Comparison of ENCODE assay signal across 10 mouse cellular contexts in the genomic region with DNA sequence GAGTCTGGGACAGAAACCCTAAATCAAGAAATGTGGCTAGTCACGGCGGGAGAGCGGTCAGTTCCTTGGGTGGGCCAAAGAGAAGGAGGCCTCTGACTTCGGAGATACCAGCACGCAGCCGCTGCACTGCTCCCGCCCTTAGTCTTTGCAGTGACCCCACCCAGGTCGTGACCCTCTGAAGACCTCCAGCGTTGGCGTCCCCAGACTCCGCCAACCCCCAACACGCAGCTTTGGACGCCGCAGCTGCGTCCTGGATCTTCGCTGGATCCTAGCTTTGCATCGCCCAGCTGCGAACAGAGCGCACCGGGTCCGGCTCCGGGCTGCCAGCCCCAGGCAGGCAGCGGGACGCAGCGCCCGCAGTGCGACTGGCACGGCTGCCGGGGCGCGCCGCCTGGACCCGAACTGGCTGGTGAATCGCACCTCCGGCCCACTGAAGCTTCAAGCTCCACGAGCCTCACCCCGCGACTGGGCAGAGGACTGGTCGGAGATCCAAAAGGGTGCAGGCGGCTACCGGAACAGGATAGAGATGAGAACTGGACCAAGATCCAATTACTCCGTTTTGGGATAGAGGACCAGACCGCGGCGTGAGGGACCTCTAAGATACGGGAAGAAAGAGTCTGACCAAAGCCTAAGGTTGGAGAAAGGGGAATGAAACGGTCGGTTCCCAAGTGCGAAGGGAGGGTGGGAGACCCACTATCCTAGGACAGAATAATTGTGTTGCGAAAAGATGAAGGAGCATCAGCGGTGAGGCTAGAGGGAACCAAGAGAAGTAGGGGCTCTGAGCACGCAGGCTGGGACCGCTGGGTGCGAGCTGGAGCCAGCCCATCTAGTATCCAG. TPM values are rescaled to one million over a fixed set of nuclear protein-coding genes. Genes with fewer than 3 reads are reported as not detected.
DNase-seq lines count a peak whose midpoint lies in the region; ATAC-seq and TF ChIP-seq lines count a peak whose summit lies in the region.
"Had no signal": no experiment of that assay in that cellular context is flagged by ENCODE, and none has a peak within 500 bp of the region (broad histone marks: within the 10 kb centered on the region; RNA-seq: fewer than 3 reads in every experiment).

No protein-coding gene starts in this region.

- no peaks in the 10 kb centered on the region for H3K36me3 ChIP-seq in heart, embryonic 12.5 days
- no peaks in the 10 kb centered on the region for H3K36me3 ChIP-seq in liver, postnatal 0 days (replicated peaks; ENCODE audit: insufficient read depth, low read length)
- H3K36me3 ChIP-seq in stomach, postnatal 0 days (ENCODE audit: control insufficient read depth, insufficient read depth, low read length) = no peaks in the 10 kb centered on the region

- ATAC-seq in heart, embryonic 12.5 days (ENCODE audit: insufficient number of reproducible peaks, low FRiP score) = no peak
- ATAC-seq in granulocyte monocyte progenitor cell, adult 5-6 weeks (replicated peaks; ENCODE audit: poor library complexity, severe bottlenecking) = peak; percentile 6; the same call in 1 of the 2 replicates
- no peak for ATAC-seq in liver, postnatal 0 days
- ATAC-seq in stomach, postnatal 0 days (ENCODE audit: low FRiP score, low TSS enrichment) = no peak

- no peak for TF ChIP-seq CTCF in liver, postnatal 0 days (IDR thresholded peaks at IDR 0.05; ENCODE audit: low read depth)
- TF ChIP-seq CTCF in stomach, postnatal 0 days (IDR thresholded peaks at IDR 0.05; ENCODE audit: low read depth) = no peak

- no peak for TF ChIP-seq EP300 in liver, postnatal 0 days (IDR thresholded peaks at IDR 0.05; ENCODE audit: low read depth)
- no peak for TF ChIP-seq EP300 in stomach, postnatal 0 days (optimal IDR thresholded peaks at IDR 0.05)

- no peak overlapping the region for H3K27ac ChIP-seq in heart, embryonic 12.5 days (ENCODE audit: poor library complexity, severe bottlenecking)
- H3K27ac ChIP-seq in liver, postnatal 0 days (ENCODE audit: low read depth) = no peak overlapping the region
- no peak overlapping the region for H3K27ac ChIP-seq in stomach, postnatal 0 days (replicated peaks)

- H3K9ac ChIP-seq in heart, embryonic 12.5 days = no peak overlapping the region
- no peak overlapping the region for H3K9ac ChIP-seq in liver, postnatal 0 days (replicated peaks)
- no peak overlapping the region for H3K9ac ChIP-seq in stomach, postnatal 0 days (ENCODE audit: low read length)

- no peaks in the 10 kb centered on the region for H3K9me3 ChIP-seq in heart, embryonic 12.5 days (replicated peaks)
- no peaks in the 10 kb centered on the region for H3K9me3 ChIP-seq in liver, postnatal 0 days (ENCODE audit: low read length)
- H3K9me3 ChIP-seq in stomach, postnatal 0 days (ENCODE audit: control insufficient read depth, low read length) = no peaks in the 10 kb centered on the region

- under 1% methylated on average over 54 of the region's 54 CpGs for whole genome bisulfite sequencing in heart, embryonic 12.5 days
- 3% methylated on average over 54 of the region's 54 CpGs for WGBS in liver, postnatal 0 days (ENCODE audit: insufficient replicate concordance)
- under 1% methylated on average over 54 of the region's 54 CpGs for WGBS in stomach, postnatal 0 days

- no peak for DNase-seq in heart, adult 8-10 months (ENCODE audit: low spot score)
- peak; percentile 14 for DNase-seq in urinary bladder, postnatal 14 days (ENCODE audit: low spot score)
- DNase-seq in urinary bladder, postnatal 4 days (ENCODE audit: low spot score in 2 of 2) = no peak
- no peak for DNase-seq in liver, postnatal 0 days
- DNase-seq in stomach, postnatal 0 days (ENCODE audit: low spot score) = no peak
- DNase-seq in frontal cortex, postnatal 25 days (ENCODE audit: low spot score in 2 of 2) = no peak

- peaks cover 75% of the 10 kb centered on the region for H3K27me3 ChIP-seq in heart, embryonic 12.5 days (replicated peaks)
- peaks cover 45% of the 10 kb centered on the region for H3K27me3 ChIP-seq in liver, postnatal 0 days (ENCODE audit: insufficient read depth, low read length)
- peaks cover 4% of the 10 kb centered on the region for H3K27me3 ChIP-seq in stomach, postnatal 0 days (ENCODE audit: control insufficient read depth, insufficient read depth, low read length)

- H3K4me1 ChIP-seq in heart, embryonic 12.5 days (replicated peaks) = peaks cover 13% of the 10 kb centered on the region
- peaks cover 6% of the 10 kb centered on the region for H3K4me1 ChIP-seq in liver, postnatal 0 days (ENCODE audit: insufficient read depth)
- H3K4me1 ChIP-seq in stomach, postnatal 0 days (replicated peaks; ENCODE audit: control insufficient read depth, insufficient read depth) = 0 out of 2 replicates have a peak, but pooled peaks cover 4% of the 10 kb centered on the region

- peak overlapping the region; percentile 93 for H3K4me2 ChIP-seq in heart, embryonic 12.5 days
- H3K4me2 ChIP-seq in liver, postnatal 0 days (ENCODE audit: low read depth, low read length) = peak overlapping the region; percentile 71
- peak overlapping the region; percentile 80 for H3K4me2 ChIP-seq in stomach, postnatal 0 days (replicated peaks; ENCODE audit: low read depth)

- peak overlapping the region; percentile 63 for H3K4me3 ChIP-seq in heart, embryonic 12.5 days
- H3K4me3 ChIP-seq in liver, postnatal 0 days (ENCODE audit: low read depth, low read length) = peak overlapping the region; percentile 42; the same call in 1 of the 2 replicates
- peak overlapping the region; percentile 52 for H3K4me3 ChIP-seq in stomach, postnatal 0 days (ENCODE audit: low read depth, low read length)

RNA-seq across cellular contexts. Expression of gene Zfyve28, which starts 1.0 kb away (rescaled TPM):
- 0.28 and 0.37 TPM in 2 replicates for polyA plus RNA-seq in heart, embryonic 12.5 days (2016; fragmentation: Nextera tagmentation; extraction: Ambion mirVana)
- total RNA-seq in heart, adult 8-10 months (2022) = 1 to 10 TPM in 2 of 4 experiments, under 1 TPM in 2; 0.57 to 1.1 (median 1.0) TPM
- total RNA-seq in granulocyte monocyte progenitor cell, adult 5-6 weeks (2014; fragmentation: Nextera tagmentation) = not detected in 2 replicates
- total RNA-seq in granulocyte monocyte progenitor cell, adult 5-6 weeks (2017) = not detected in 2 replicates
- 0.02 and 0.14 TPM in 2 replicates for polyA plus RNA-seq in liver, postnatal 0 days (2015; fragmentation: Nextera tagmentation; extraction: Ambion mirVana)
- 0.27 and 0.29 TPM in 2 replicates for polyA plus RNA-seq in stomach, postnatal 0 days (2015; fragmentation: Nextera tagmentation; extraction: Ambion mirVana)

RNA-seq across cellular contexts. Expression of gene Cfap99, which starts 1.2 kb away (rescaled TPM):
- 0.08 TPM in 1 of 2 replicates, not detected in the other for polyA plus RNA-seq in heart, embryonic 12.5 days (2016; fragmentation: Nextera tagmentation; extraction: Ambion mirVana)
- not detected for total RNA-seq in heart, adult 8-10 months (2022)
- not detected in 2 replicates for total RNA-seq in granulocyte monocyte progenitor cell, adult 5-6 weeks (2014; fragmentation: Nextera tagmentation)
- not detected in 2 replicates for total RNA-seq in granulocyte monocyte progenitor cell, adult 5-6 weeks (2017)
- not detected in 2 replicates for polyA plus RNA-seq in liver, postnatal 0 days (2015; fragmentation: Nextera tagmentation; extraction: Ambion mirVana)
- 0.04 TPM in 1 of 2 replicates, not detected in the other for polyA plus RNA-seq in stomach, postnatal 0 days (2015; fragmentation: Nextera tagmentation; extraction: Ambion mirVana)
- total RNA-seq: heart, adult 18-20 months; MEL had no signal

RNA-seq across cellular contexts. Expression of gene Rnf4, which starts 48.9 kb away (rescaled TPM):
- polyA plus RNA-seq in heart, embryonic 12.5 days (2016; fragmentation: Nextera tagmentation; extraction: Ambion mirVana) = 125 and 130 TPM in 2 replicates
- total RNA-seq in heart, adult 8-10 months (2022) = 10 to 100 TPM; 25.3 to 35.7 (median 30.4) TPM
- 110 and 114 TPM in 2 replicates for total RNA-seq in granulocyte monocyte progenitor cell, adult 5-6 weeks (2014; fragmentation: Nextera tagmentation)
- total RNA-seq in granulocyte monocyte progenitor cell, adult 5-6 weeks (2017) = 117 and 146 TPM in 2 replicates
- polyA plus RNA-seq in liver, postnatal 0 days (2015; fragmentation: Nextera tagmentation; extraction: Ambion mirVana) = 60.0 and 60.4 TPM in 2 replicates
- 85.2 and 85.7 TPM in 2 replicates for polyA plus RNA-seq in stomach, postnatal 0 days (2015; fragmentation: Nextera tagmentation; extraction: Ambion mirVana)
